In the genomic region with DNA sequence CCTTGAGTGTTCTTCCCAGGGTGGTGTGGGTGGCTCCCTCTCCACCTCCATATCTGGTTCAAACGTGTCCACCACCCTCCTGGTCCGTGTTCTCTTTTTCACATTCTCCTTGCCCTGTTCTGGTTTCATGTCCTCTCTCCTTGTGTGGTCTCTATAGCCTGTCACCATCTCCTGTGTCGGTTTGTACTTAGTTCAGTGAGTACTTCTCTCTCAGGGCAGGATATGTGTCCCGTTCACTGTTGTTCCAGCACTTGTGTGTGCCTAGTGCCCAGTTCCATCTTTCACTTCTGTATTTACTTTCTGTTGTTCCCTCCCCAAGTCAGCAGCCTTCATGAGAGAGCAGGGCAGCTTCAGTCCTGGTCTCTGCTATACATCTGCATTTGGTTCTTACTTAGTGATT, we compare ENCODE assay signal across 31 mouse cellular contexts. TPM values are rescaled to one million over a fixed set of nuclear protein-coding genes. Genes with fewer than 3 reads are reported as not detected.
A peak's percentile ranks its signal among the peaks of the same experiment; 100 is the strongest.
DNase-seq lines count a peak whose midpoint lies in the region; ATAC-seq and TF ChIP-seq lines count a peak whose summit lies in the region.
"Had no signal": no experiment of that assay in that cellular context is flagged by ENCODE, and none has a peak within 500 bp of the region (broad histone marks: within the 10 kb centered on the region; RNA-seq: fewer than 3 reads in every experiment).

No protein-coding gene starts in this region.

- TF ChIP-seq POLR2A in spleen, adult 2 months (IDR thresholded peaks at IDR 0.05; ENCODE audit: low read depth, low read length) = no peak

- no peak overlapping the region for H3K4me3 ChIP-seq in spleen, adult 2 months (ENCODE audit: extremely low read depth, insufficient read depth, insufficient read length)
- no peak overlapping the region for H3K4me3 ChIP-seq in brown adipose tissue, adult 24 weeks (ENCODE audit: insufficient read depth, low read depth, low read length)
- no peak overlapping the region for H3K4me3 ChIP-seq in forebrain, embryonic 12.5 days (replicated peaks)
- H3K4me3 ChIP-seq: embryonic facial prominence, embryonic 15.5 days; forebrain, embryonic 13.5 days; heart, embryonic 15.5 days; intestine, embryonic 15.5 days; midbrain, embryonic 13.5 days; neural tube, embryonic 13.5 days had no signal

- H3K9ac ChIP-seq in forebrain, embryonic 12.5 days = no peak overlapping the region; the same call in 1 of the 2 replicates
- H3K9ac ChIP-seq: embryonic facial prominence, embryonic 15.5 days; forebrain, embryonic 13.5 days; heart, embryonic 15.5 days; intestine, embryonic 15.5 days; midbrain, embryonic 13.5 days; neural tube, embryonic 13.5 days had no signal

- no peak for TF ChIP-seq CTCF in spleen, adult 2 months (IDR thresholded peaks at IDR 0.05; ENCODE audit: extremely low read depth, insufficient read depth, insufficient read length, insufficient replicate concordance)

- no peaks in the 10 kb centered on the region for H3K9me3 ChIP-seq in forebrain, embryonic 12.5 days
- H3K9me3 ChIP-seq: embryonic facial prominence, embryonic 15.5 days; forebrain, embryonic 13.5 days; G1E; heart, embryonic 15.5 days; intestine, embryonic 15.5 days; midbrain, embryonic 13.5 days; neural tube, embryonic 13.5 days had no signal

- WGBS in spleen, adult 2 months = 62% methylated on average over 4 of the region's 4 CpGs
- WGBS in forebrain, embryonic 12.5 days = 86% methylated on average over 4 of the region's 4 CpGs

- intact Hi-C loops in left cerebral cortex, postnatal 10 days (cut with DNase I) = no loop called here

- no peak for DNase-seq in spleen, adult 2 months (ENCODE audit: low read depth in 1 of 2, low spot score in 2 of 2)
- DNase-seq in spleen, postnatal 36 days (ENCODE audit: low spot score in 2 of 2) = no peak
- DNase-seq in left cerebral cortex, postnatal 10 days (ENCODE audit: extremely low spot score in 1 of 2, low spot score in 2 of 2) = no peak
- DNase-seq: adrenal gland, postnatal 14 days; cerebellum, adult 9-10 months; cerebellum, postnatal 36 days; gastrocnemius, postnatal 10 days; kidney, adult 8-10 months; kidney, postnatal 4 days; liver; lung, adult 18-20 months; lung, postnatal 4 days; thymus, postnatal 25 days had no signal

- H3K27me3 ChIP-seq in spleen, adult 2 months (ENCODE audit: control insufficient read depth, insufficient read depth, low read length) = no peaks in the 10 kb centered on the region
- no peaks in the 10 kb centered on the region for H3K27me3 ChIP-seq in forebrain, embryonic 12.5 days
- H3K27me3 ChIP-seq: embryonic facial prominence, embryonic 15.5 days; forebrain, embryonic 13.5 days; heart, embryonic 15.5 days; intestine, embryonic 15.5 days; midbrain, embryonic 13.5 days; neural tube, embryonic 13.5 days; Patski had no signal

- H3K4me2 ChIP-seq in forebrain, embryonic 12.5 days = no peak overlapping the region
- H3K4me2 ChIP-seq: embryonic facial prominence, embryonic 15.5 days; forebrain, embryonic 13.5 days; heart, embryonic 15.5 days; intestine, embryonic 15.5 days; midbrain, embryonic 13.5 days; neural tube, embryonic 13.5 days had no signal

- H3K36me3 ChIP-seq in spleen, adult 2 months (ENCODE audit: control insufficient read depth, insufficient read depth, low read length) = peaks cover 7% of the 10 kb centered on the region
- peaks cover 34% of the 10 kb centered on the region for H3K36me3 ChIP-seq in forebrain, embryonic 12.5 days (replicated peaks)

- peak; percentile 61 for ATAC-seq in megakaryocyte, adult 5-6 weeks (ENCODE audit: poor library complexity, severe bottlenecking)
- ATAC-seq in forebrain, embryonic 12.5 days (ENCODE audit: low FRiP score) = no peak
- ATAC-seq in CD4-positive, CD25-positive, alpha-beta regulatory T cell, adult 4 months = no peak
- ATAC-seq: forebrain, embryonic 13.5 days; hindbrain, embryonic 16.5 days; intestine, embryonic 15.5 days; lung, postnatal 0 days; midbrain, embryonic 13.5 days; Patski had no signal

- H3K27ac ChIP-seq in spleen, adult 2 months (ENCODE audit: insufficient read depth, low read length) = peak overlapping the region; percentile 58
- H3K27ac ChIP-seq in brown adipose tissue, adult 24 weeks (replicated peaks; ENCODE audit: low read depth, low read length) = 0 out of 2 replicates have a peak overlapping the region, but pooled peaks have one; percentile 8
- H3K27ac ChIP-seq in forebrain, embryonic 12.5 days = no peak overlapping the region
- H3K27ac ChIP-seq: embryonic facial prominence, embryonic 15.5 days; forebrain, embryonic 13.5 days; heart, embryonic 15.5 days; intestine, embryonic 15.5 days; kidney, postnatal 0 days; midbrain, embryonic 13.5 days; neural tube, embryonic 13.5 days had no signal

- peaks cover 7% of the 10 kb centered on the region for H3K4me1 ChIP-seq in spleen, adult 2 months (ENCODE audit: control insufficient read depth, insufficient read depth, insufficient read length)
- peaks cover 3% of the 10 kb centered on the region; the same call in 1 of the 2 replicates for H3K4me1 ChIP-seq in brown adipose tissue, adult 24 weeks (ENCODE audit: control insufficient read depth, insufficient read depth, insufficient read length, low read length)
- peaks cover 17% of the 10 kb centered on the region for H3K4me1 ChIP-seq in forebrain, embryonic 12.5 days

RNA-seq across cellular contexts. Expression of gene Dyrk1b, which starts 3.9 kb away (rescaled TPM):
- polyA plus RNA-seq in spleen, adult 2 months (2012; rRNA removed) = 22.4 and 29.4 TPM in 2 replicates
- polyA plus RNA-seq in brown adipose tissue, adult 24 weeks (2012; ENCODE audit: insufficient read depth, insufficient read length, missing spikeins) = 17.9 and 26.8 TPM in 2 replicates
- 3.0 and 3.5 TPM in 2 replicates for total RNA-seq in megakaryocyte, adult 5-6 weeks (2015)
- total RNA-seq in megakaryocyte, adult 5-6 weeks (2017) = 2.7 and 5.3 TPM in 2 replicates
- polyA plus RNA-seq in forebrain, embryonic 12.5 days (2016; fragmentation: Nextera tagmentation; extraction: Ambion mirVana) = 16.9 and 17.4 TPM in 2 replicates
- under 1 TPM; 0.54 to 0.63 TPM for polyA plus RNA-seq in CD4-positive, CD25-positive, alpha-beta regulatory T cell, adult 4 months (2017; shearing (Covaris generic))
- total RNA-seq in left cerebral cortex, postnatal 10 days (2021) = 10 to 100 TPM; 32.9 to 34.8 TPM

RNA-seq across cellular contexts. Expression of gene Fbl, which starts 5.8 kb away (rescaled TPM):
- polyA plus RNA-seq in spleen, adult 2 months (2012; rRNA removed) = 49.5 and 52.2 TPM in 2 replicates
- 19.9 and 25.7 TPM in 2 replicates for polyA plus RNA-seq in brown adipose tissue, adult 24 weeks (2012; ENCODE audit: insufficient read depth, insufficient read length, missing spikeins)
- 75.0 and 75.5 TPM in 2 replicates for total RNA-seq in megakaryocyte, adult 5-6 weeks (2015)
- total RNA-seq in megakaryocyte, adult 5-6 weeks (2017) = 85.1 and 88.7 TPM in 2 replicates
- polyA plus RNA-seq in forebrain, embryonic 12.5 days (2016; fragmentation: Nextera tagmentation; extraction: Ambion mirVana) = 147 and 151 TPM in 2 replicates
- polyA plus RNA-seq in CD4-positive, CD25-positive, alpha-beta regulatory T cell, adult 4 months (2017; shearing (Covaris generic)) = 10 to 100 TPM; 53.5 to 57.0 TPM
- 10 to 100 TPM; 69.4 to 74.5 TPM for total RNA-seq in left cerebral cortex, postnatal 10 days (2021)

RNA-seq across cellular contexts. Expression of gene 9530053A07Rik, which starts 46.1 kb away (rescaled TPM):
- polyA plus RNA-seq in spleen, adult 2 months (2012; rRNA removed) = not detected in 2 replicates
- not detected in 2 replicates for polyA plus RNA-seq in brown adipose tissue, adult 24 weeks (2012; ENCODE audit: insufficient read depth, insufficient read length, missing spikeins)
- not detected in 2 replicates for total RNA-seq in megakaryocyte, adult 5-6 weeks (2015)
- total RNA-seq in megakaryocyte, adult 5-6 weeks (2017) = 0.04 TPM in 1 of 2 replicates, not detected in the other
- polyA plus RNA-seq in forebrain, embryonic 12.5 days (2016; fragmentation: Nextera tagmentation; extraction: Ambion mirVana) = 0.12 and 0.17 TPM in 2 replicates
- polyA plus RNA-seq in CD4-positive, CD25-positive, alpha-beta regulatory T cell, adult 4 months (2017; shearing (Covaris generic)) = not detected
- total RNA-seq in left cerebral cortex, postnatal 10 days (2021) = not detected
- total RNA-seq: adrenal gland, postnatal 14 days; gastrocnemius, postnatal 10 days; heart, postnatal 25 days; layer of hippocampus, adult 8-10 months; left cerebral cortex, postnatal 14 days had no signal
- polyA plus RNA-seq: G1E had no signal

Comparison
In these comparisons a context has a peak if more than half of its experiments do, and no peak if none do; other contexts are left out.
1. RNA of gene Dyrk1b, which starts 3.9 kb away (polyA plus RNA-seq): 17.9 to 26.8 TPM in brown adipose tissue, adult 24 weeks, 22.4 to 29.4 TPM in spleen, adult 2 months and 16.9 to 17.4 TPM in forebrain, embryonic 12.5 days; 0.54 to 0.63 TPM in CD4-positive, CD25-positive, alpha-beta regulatory T cell, adult 4 months; every median in the first group is over 10 times any median in the second.